Mouse (Mus musculus) neutrophil, adult 65 days (primary cell): ENCODE data around the gene Eqtn. TPM values are rescaled to one million over a fixed set of nuclear protein-coding genes. Genes with fewer than 3 reads are reported as not detected.

Experiments used
- total RNA-seq: library from RNA; stranded (reverse); gene quantifications from 2 replicates; pipeline ENCODE4 v1.2.4, GENCODE M21; 2023

Gene Eqtn
- not detected in 2 replicates for total RNA-seq

DNA sequence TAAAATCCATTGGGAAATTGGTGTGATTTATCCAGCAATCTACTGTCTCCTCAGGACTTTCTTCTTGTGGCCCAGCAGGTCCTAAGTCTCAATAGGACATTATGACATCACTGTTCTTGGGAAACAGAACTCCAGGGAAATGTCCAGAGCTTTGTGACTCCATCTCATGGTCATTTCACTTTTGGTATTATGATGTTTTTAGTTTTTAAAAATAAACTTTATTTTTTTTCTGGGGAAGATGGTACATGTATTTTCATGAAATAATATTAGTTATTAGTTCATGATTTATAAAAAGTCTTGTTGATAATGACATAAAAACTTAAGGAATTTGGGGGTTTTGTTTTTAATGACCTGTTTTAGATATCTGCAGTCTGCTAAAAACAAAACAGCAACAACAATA, at the start of gene Eqtn:
Gene Eqtn (minus strand): TSS at position 101 of the 400 bp plus-strand sequence.

Other genes starting within 250 kb of the Eqtn start
- 0.09 and 0.14 TPM in 2 replicates for gene Tek, start 189.6 kb downstream of the Eqtn start, total RNA-seq
- 44.0 and 55.3 TPM in 2 replicates for gene Mysm1, start 50.3 kb upstream of the Eqtn start, total RNA-seq
- gene Jun, start 123.4 kb upstream of the Eqtn start, total RNA-seq, result 601 and 1,027 TPM in 2 replicates